Mouse (Mus musculus): ENCODE measurements around the gene Tnxb. TPM values are rescaled to one million over a fixed set of nuclear protein-coding genes. Genes with fewer than 3 reads are reported as not detected.

The Tnxb gene
- polyA plus RNA-seq, 1 experiment from 2014 or later, result 0.24 TPM

Other genes starting within 250 kb of the Tnxb start
- gene Btnl4, start 193.2 kb upstream of the Tnxb start, polyA plus RNA-seq (2014; fragmentation: Nextera tagmentation; extraction: Ambion mirVana), result not detected in 2 replicates
- gene Btnl6, start 153.2 kb upstream of the Tnxb start, polyA plus RNA-seq (2014; fragmentation: Nextera tagmentation; extraction: Ambion mirVana), result not detected in 2 replicates
- 6.5 and 8.1 TPM in 2 replicates for gene Notch4, start 106.3 kb upstream of the Tnxb start, polyA plus RNA-seq (2014; fragmentation: Nextera tagmentation; extraction: Ambion mirVana)
- gene Gpsm3, start 80.7 kb upstream of the Tnxb start, polyA plus RNA-seq (2014; fragmentation: Nextera tagmentation; extraction: Ambion mirVana), result 5.7 and 10.3 TPM in 2 replicates
- gene Pbx2, start 79.3 kb upstream of the Tnxb start, polyA plus RNA-seq (2014; fragmentation: Nextera tagmentation; extraction: Ambion mirVana), result 11.8 and 12.5 TPM in 2 replicates
- 3.2 and 4.5 TPM in 2 replicates for gene Ager, start 72.7 kb upstream of the Tnxb start, polyA plus RNA-seq (2014; fragmentation: Nextera tagmentation; extraction: Ambion mirVana)
- gene Rnf5, start 66.8 kb upstream of the Tnxb start, polyA plus RNA-seq (2014; fragmentation: Nextera tagmentation; extraction: Ambion mirVana), result 94.7 and 115 TPM in 2 replicates
- 51.6 and 63.1 TPM in 2 replicates for gene Agpat1, start 66.3 kb upstream of the Tnxb start, polyA plus RNA-seq (2014; fragmentation: Nextera tagmentation; extraction: Ambion mirVana)
- 0.82 and 0.90 TPM in 2 replicates for gene Egfl8, start 54.6 kb upstream of the Tnxb start, polyA plus RNA-seq (2014; fragmentation: Nextera tagmentation; extraction: Ambion mirVana)
- gene Ppt2, start 42.0 kb upstream of the Tnxb start, polyA plus RNA-seq (2014; fragmentation: Nextera tagmentation; extraction: Ambion mirVana), result 31.7 and 34.3 TPM in 2 replicates
- gene Prrt1, start 41.0 kb upstream of the Tnxb start, polyA plus RNA-seq (2014; fragmentation: Nextera tagmentation; extraction: Ambion mirVana), result not detected in 2 replicates
- 10.9 and 11.4 TPM in 2 replicates for gene Fkbpl, start 25.8 kb upstream of the Tnxb start, polyA plus RNA-seq (2014; fragmentation: Nextera tagmentation; extraction: Ambion mirVana)
- 41.0 and 49.8 TPM in 2 replicates for gene Atf6b, start 23.4 kb upstream of the Tnxb start, polyA plus RNA-seq (2014; fragmentation: Nextera tagmentation; extraction: Ambion mirVana)
- not detected in 2 replicates for gene C4b, start 73.3 kb downstream of the Tnxb start, polyA plus RNA-seq (2014; fragmentation: Nextera tagmentation; extraction: Ambion mirVana)
- not detected in 2 replicates for gene Cyp21a1, start 134.0 kb downstream of the Tnxb start, polyA plus RNA-seq (2014; fragmentation: Nextera tagmentation; extraction: Ambion mirVana)
- 15.7 and 17.8 TPM in 2 replicates for gene Stk19, start 166.4 kb downstream of the Tnxb start, polyA plus RNA-seq (2014; fragmentation: Nextera tagmentation; extraction: Ambion mirVana)
- gene Dxo, start 166.5 kb downstream of the Tnxb start, polyA plus RNA-seq (2014; fragmentation: Nextera tagmentation; extraction: Ambion mirVana), result 37.3 and 38.7 TPM in 2 replicates
- 24.3 and 30.3 TPM in 2 replicates for gene Skiv2l, start 179.7 kb downstream of the Tnxb start, polyA plus RNA-seq (2014; fragmentation: Nextera tagmentation; extraction: Ambion mirVana)
- 89.9 and 96.8 TPM in 2 replicates for gene Nelfe, start 179.9 kb downstream of the Tnxb start, polyA plus RNA-seq (2014; fragmentation: Nextera tagmentation; extraction: Ambion mirVana)
- gene Cfb, start 192.0 kb downstream of the Tnxb start, polyA plus RNA-seq (2014; fragmentation: Nextera tagmentation; extraction: Ambion mirVana), result 0.65 and 2.5 TPM in 2 replicates
- gene Zbtb12, start 208.9 kb downstream of the Tnxb start, polyA plus RNA-seq (2014; fragmentation: Nextera tagmentation; extraction: Ambion mirVana), result 0.52 and 0.59 TPM in 2 replicates
- gene Gm20547, start 211.5 kb downstream of the Tnxb start, polyA plus RNA-seq (2014; fragmentation: Nextera tagmentation; extraction: Ambion mirVana), result not detected in 2 replicates
- gene C2, start 227.7 kb downstream of the Tnxb start, polyA plus RNA-seq (2014; fragmentation: Nextera tagmentation; extraction: Ambion mirVana), result 0.70 and 0.94 TPM in 2 replicates
- gene Ehmt2, start 227.9 kb downstream of the Tnxb start, polyA plus RNA-seq (2014; fragmentation: Nextera tagmentation; extraction: Ambion mirVana), result 32.4 and 42.3 TPM in 2 replicates
- 0.10 and 0.13 TPM in 2 replicates for gene Slc44a4, start 243.9 kb downstream of the Tnxb start, polyA plus RNA-seq (2014; fragmentation: Nextera tagmentation; extraction: Ambion mirVana)

Data from heart, embryonic 11.5 days (tissue).